ENCODE assay signal across 18 mouse cellular contexts in genomic region chr8:10545890-10546289, GRCm38 (mm10).
DNase-seq lines count a peak whose midpoint lies in the region; TF ChIP-seq lines count a peak whose summit lies in the region.
"Had no signal": no experiment of that assay in that cellular context is flagged by ENCODE, and none has a peak within 500 bp of the region (broad histone marks: within the 10 kb centered on the region; RNA-seq: fewer than 3 reads in every experiment).

No protein-coding gene starts in this region.

- no peak overlapping the region for H3K4me3 ChIP-seq in layer of hippocampus, adult 2 months
- no peak overlapping the region for H3K4me3 ChIP-seq in cortical plate, adult 2 months (ENCODE audit: insufficient read depth, low read length)
- H3K4me3 ChIP-seq: embryonic facial prominence, embryonic 12.5 days; forebrain, embryonic 15.5 days; heart, embryonic 13.5 days; hindbrain, embryonic 15.5 days had no signal

- DNase-seq in layer of hippocampus, adult 2 months (ENCODE audit: low spot score in 2 of 2), result no peak
- DNase-seq in layer of hippocampus, adult 8-10 months (ENCODE audit: low spot score in 2 of 2), result no peak
- DNase-seq in right cerebral cortex, adult 18-20 months, result peak; percentile 68
- DNase-seq in right cerebral cortex, postnatal 10 days (ENCODE audit: low spot score in 2 of 2), result no peak
- DNase-seq in left cerebral cortex, postnatal 14 days (ENCODE audit: low spot score in 2 of 2), result peak; percentile 59 to 69
- no peak for DNase-seq in Muller cell, postnatal 12 days (ENCODE audit: inconsistent ontology term)
- DNase-seq: adrenal gland, adult 2 months; adrenal gland, postnatal 25 days; cerebellum, adult 2 months; cerebellum, postnatal 10 days; gastrocnemius, postnatal 36 days; heart, adult 11 months; heart, postnatal 36 days had no signal

- peak overlapping the region; percentile 58; the same call in 1 of the 2 replicates for H3K27ac ChIP-seq in layer of hippocampus, adult 2 months
- peak overlapping the region; percentile 64 for H3K27ac ChIP-seq in cortical plate, adult 2 months (ENCODE audit: insufficient read depth, low read length)
- H3K27ac ChIP-seq: embryonic facial prominence, embryonic 12.5 days; forebrain, embryonic 15.5 days; heart, embryonic 13.5 days; hindbrain, embryonic 15.5 days had no signal

- peak; percentile 39; the same call in 1 of the 2 replicates for TF ChIP-seq POLR2A in cortical plate, adult 2 months (IDR thresholded peaks at IDR 0.05; ENCODE audit: extremely low read depth, insufficient read depth, low read length)

- peaks cover 10% of the 10 kb centered on the region; the same call in 1 of the 2 replicates for H3K4me1 ChIP-seq in cortical plate, adult 2 months (ENCODE audit: control insufficient read depth, insufficient read depth, low read length)
- H3K4me1 ChIP-seq: embryonic facial prominence, embryonic 12.5 days; forebrain, embryonic 15.5 days; heart, embryonic 13.5 days; hindbrain, embryonic 15.5 days had no signal

- intact Hi-C loops in left cerebral cortex, postnatal 14 days (cut with DNase I), result no loop called here

- TF ChIP-seq CTCF in layer of hippocampus, adult 2 months (conservative IDR thresholded peaks at IDR 0.05), result peak; percentile 29; the same call in 1 of the 2 replicates
- no peak for TF ChIP-seq CTCF in cortical plate, adult 2 months (IDR thresholded peaks at IDR 0.05; ENCODE audit: extremely low read depth, insufficient read depth, low read length)

Comparison
In these comparisons a context has a peak if more than half of its experiments do, and no peak if none do; other contexts are left out.
1. DNase-seq: peak in right cerebral cortex, adult 18-20 months (single experiment) and left cerebral cortex, postnatal 14 days (2 of 2); none in layer of hippocampus, adult 2 months (0 of 2), layer of hippocampus, adult 8-10 months (0 of 2), right cerebral cortex, postnatal 10 days (0 of 2) and Muller cell, postnatal 12 days (single experiment).